In the genomic region with DNA sequence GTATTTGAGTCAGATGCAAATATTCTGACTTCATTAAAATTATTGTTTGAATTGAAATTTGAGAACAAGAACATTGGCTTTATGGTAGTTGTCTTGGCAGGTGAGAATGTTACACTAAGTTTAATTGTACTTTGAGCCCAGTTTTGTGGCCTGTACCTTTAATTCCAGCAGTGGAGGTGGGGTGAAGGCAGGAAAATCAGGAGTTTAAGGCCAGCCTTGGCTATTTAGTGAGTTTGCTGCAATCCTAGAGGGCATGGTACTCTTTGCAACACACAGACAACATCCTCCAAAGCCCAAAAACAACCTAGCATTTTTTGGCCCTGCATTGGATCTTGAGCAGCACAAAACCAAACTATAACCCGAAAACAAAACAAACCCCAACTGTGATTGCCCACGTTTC, we compare ENCODE assay signal across 9 mouse cellular contexts. TPM values are rescaled to one million over a fixed set of nuclear protein-coding genes. Genes with fewer than 3 reads are reported as not detected.
DNase-seq lines count a peak whose midpoint lies in the region; ATAC-seq and TF ChIP-seq lines count a peak whose summit lies in the region.
"Had no signal": no experiment of that assay in that cellular context is flagged by ENCODE, and none has a peak within 500 bp of the region (broad histone marks: within the 10 kb centered on the region; RNA-seq: fewer than 3 reads in every experiment).

No protein-coding gene starts in this region.

- no peaks in the 10 kb centered on the region for H3K36me3 ChIP-seq in embryonic facial prominence, embryonic 10.5 days (replicated peaks)
- no peaks in the 10 kb centered on the region for H3K36me3 ChIP-seq in hindbrain, postnatal 0 days (ENCODE audit: insufficient read depth, low read length)
- H3K36me3 ChIP-seq in midbrain, embryonic 15.5 days (replicated peaks), result no peaks in the 10 kb centered on the region

- peak overlapping the region; percentile 95 for H3K4me3 ChIP-seq in embryonic facial prominence, embryonic 10.5 days
- peak overlapping the region; percentile 96 for H3K4me3 ChIP-seq in hindbrain, postnatal 0 days (ENCODE audit: low read length)
- peak overlapping the region; percentile 93 for H3K4me3 ChIP-seq in midbrain, embryonic 15.5 days

- H3K27ac ChIP-seq in embryonic facial prominence, embryonic 10.5 days (replicated peaks), result no peak overlapping the region
- H3K27ac ChIP-seq in hindbrain, postnatal 0 days, result no peak overlapping the region
- H3K27ac ChIP-seq in midbrain, embryonic 15.5 days, result no peak overlapping the region

- peak overlapping the region; percentile 80; the same call in 1 of the 2 replicates for H3K9ac ChIP-seq in hindbrain, postnatal 0 days (replicated peaks; ENCODE audit: low read length)
- no peak overlapping the region for H3K9ac ChIP-seq in midbrain, embryonic 15.5 days

- WGBS in embryonic facial prominence, embryonic 10.5 days, result 75% methylated on average over 2 of the region's 2 CpGs
- 58% methylated on average over 2 of the region's 2 CpGs for WGBS in hindbrain, postnatal 0 days
- WGBS in midbrain, embryonic 15.5 days, result 56% methylated on average over 2 of the region's 2 CpGs

- ATAC-seq in hindbrain, postnatal 0 days, result no peak
- no peak for ATAC-seq in midbrain, embryonic 15.5 days (replicated peaks)

- no peaks in the 10 kb centered on the region for H3K27me3 ChIP-seq in embryonic facial prominence, embryonic 10.5 days (replicated peaks; ENCODE audit: low read depth, poor library complexity, severe bottlenecking)
- H3K27me3 ChIP-seq in hindbrain, postnatal 0 days (ENCODE audit: insufficient read depth, low read length), result no peaks in the 10 kb centered on the region
- no peaks in the 10 kb centered on the region for H3K27me3 ChIP-seq in midbrain, embryonic 15.5 days (replicated peaks)

- DNase-seq in kidney, adult 9 months, result peak; percentile 15
- DNase-seq in kidney, adult 18-20 months, result no peak
- no peak for DNase-seq in embryonic facial prominence, embryonic 10.5 days (ENCODE audit: low spot score)
- no peak for DNase-seq in hindbrain, postnatal 0 days (ENCODE audit: low spot score)
- no peak for DNase-seq in spleen, postnatal 14 days (ENCODE audit: low spot score in 2 of 2)
- no peak for DNase-seq in adrenal gland, postnatal 4 days (ENCODE audit: low spot score in 2 of 2)
- DNase-seq in frontal cortex, postnatal 25 days (ENCODE audit: low spot score in 2 of 2), result no peak
- DNase-seq: lung, adult 2 months had no signal

- H3K4me2 ChIP-seq in hindbrain, postnatal 0 days (ENCODE audit: low read depth, low read length), result peak overlapping the region; percentile 94
- H3K4me2 ChIP-seq in midbrain, embryonic 15.5 days, result peak overlapping the region; percentile 64

- H3K4me1 ChIP-seq in embryonic facial prominence, embryonic 10.5 days, result peaks cover 36% of the 10 kb centered on the region
- H3K4me1 ChIP-seq in hindbrain, postnatal 0 days (ENCODE audit: insufficient read depth, low read length), result peaks cover 7% of the 10 kb centered on the region
- peaks cover 22% of the 10 kb centered on the region for H3K4me1 ChIP-seq in midbrain, embryonic 15.5 days

- no peaks in the 10 kb centered on the region for H3K9me3 ChIP-seq in embryonic facial prominence, embryonic 10.5 days
- no peaks in the 10 kb centered on the region for H3K9me3 ChIP-seq in hindbrain, postnatal 0 days (ENCODE audit: low read length)
- H3K9me3 ChIP-seq in midbrain, embryonic 15.5 days, result no peaks in the 10 kb centered on the region

- no peak for TF ChIP-seq CTCF in hindbrain, postnatal 0 days (IDR thresholded peaks at IDR 0.05; ENCODE audit: low read depth)

RNA-seq across cellular contexts. Expression of gene Atg5, which starts 1.1 kb away (rescaled TPM):
- polyA plus RNA-seq in embryonic facial prominence, embryonic 10.5 days (2016; fragmentation: Nextera tagmentation; extraction: Ambion mirVana), result 53.2 and 57.9 TPM in 2 replicates
- total RNA-seq in hindbrain, postnatal 0 days (2014; rRNA removed), result 23.4 and 24.7 TPM in 2 replicates
- polyA plus RNA-seq in hindbrain, postnatal 0 days (2015; fragmentation: Nextera tagmentation; extraction: Ambion mirVana), result 48.2 and 48.7 TPM in 2 replicates
- 44.9 and 45.7 TPM in 2 replicates for polyA plus RNA-seq in midbrain, embryonic 15.5 days (2015; fragmentation: Nextera tagmentation; extraction: Ambion mirVana)
- 10 to 100 TPM; 25.3 to 25.5 TPM for total RNA-seq in adrenal gland, postnatal 4 days (2021)
